Mouse (Mus musculus) ES-E14 (cell line): ENCODE results near the gene Aqp9.

Source experiments
- HCFC1 ChIP-seq: IDR thresholded peaks from 2 replicates; pipeline ENCODE4 v1.6.1; 2012; ENCODE audit warnings: low read length, inconsistent platforms, borderline replicate concordance; ENCODE audit not compliant: insufficient read depth
- MAFK ChIP-seq: IDR thresholded peaks from 2 replicates; pipeline ENCODE4 v1.6.1; 2014; ENCODE audit warnings: mild to moderate bottlenecking, low read depth, low read length, inconsistent platforms; ENCODE audit not compliant: insufficient read depth
- ZC3H11A ChIP-seq: IDR thresholded peaks from 2 replicates; pipeline ENCODE4 v1.6.1; 2012; ENCODE audit warnings: low read depth, mild to moderate bottlenecking, inconsistent platforms, low read length, borderline replicate concordance
- ZNF384 ChIP-seq: IDR thresholded peaks from 2 replicates; pipeline ENCODE4 v1.6.1; 2012; ENCODE audit warnings: low read depth, low read length, inconsistent platforms

DNA sequence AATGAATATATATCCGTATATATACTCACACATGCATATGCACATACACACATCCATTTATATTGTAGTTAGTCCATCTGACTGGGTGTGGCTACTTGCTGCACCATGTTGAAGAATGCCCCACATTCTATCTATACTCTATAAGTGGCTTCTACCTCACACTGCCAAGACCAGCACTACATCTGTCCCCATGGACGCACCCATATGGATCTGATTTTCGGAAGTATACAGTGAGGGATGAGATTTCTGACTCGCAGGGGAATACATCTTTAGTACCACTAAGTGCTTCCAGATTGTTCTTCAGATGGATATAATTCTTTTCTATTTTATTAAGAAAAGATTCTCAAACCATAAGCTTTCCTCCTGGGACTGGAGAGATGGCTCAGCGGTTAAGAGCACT lies 65.0 kb downstream of the Aqp9 start:
- TF ChIP-seq ZNF384 (no peak), ZC3H11A (no peak), HCFC1 (no peak), MAFK (no peak)
